Mouse (Mus musculus) cerebellum, adult 18-20 months (tissue): Measurements from ENCODE around the gene Gm13287.
A peak's percentile ranks its signal among the peaks of the same experiment; 100 is the strongest.
"Not testable (repeated sequence)": the region's sequence is repeated elsewhere in the genome, so short reads cannot be mapped to it uniquely, and the experiment has no call there.

Source experiments
- DNase-seq, 2 experiments: peaks; one replicate each; pipeline ENCODE4 v3.0.0; 2021

Gm13287 gene

DNA sequence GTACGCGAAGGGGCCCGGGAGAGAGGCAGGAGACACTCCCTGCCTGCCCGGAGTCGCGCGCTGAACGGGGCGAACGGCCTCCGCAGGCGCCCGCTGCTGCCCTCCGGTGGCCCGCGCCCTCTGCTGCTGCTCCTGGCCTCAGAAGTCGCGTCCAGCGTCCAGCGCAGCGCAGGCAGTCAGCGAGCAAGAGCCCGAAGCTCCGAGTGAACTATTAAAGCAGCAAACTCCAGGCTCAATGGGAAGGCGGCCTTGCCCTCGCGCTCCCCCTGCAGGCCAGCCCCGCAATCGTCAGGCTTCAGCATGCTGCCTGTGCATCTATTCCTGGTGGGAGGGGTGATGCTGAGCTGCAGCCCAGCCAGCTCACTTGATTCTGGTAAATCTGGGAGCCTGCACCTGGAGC is at the start of gene Gm13287:
Gm13287 (plus strand) TSS at position 301 of the 400 bp plus-strand sequence.
- not testable (repeated sequence) for DNase-seq

DNA sequence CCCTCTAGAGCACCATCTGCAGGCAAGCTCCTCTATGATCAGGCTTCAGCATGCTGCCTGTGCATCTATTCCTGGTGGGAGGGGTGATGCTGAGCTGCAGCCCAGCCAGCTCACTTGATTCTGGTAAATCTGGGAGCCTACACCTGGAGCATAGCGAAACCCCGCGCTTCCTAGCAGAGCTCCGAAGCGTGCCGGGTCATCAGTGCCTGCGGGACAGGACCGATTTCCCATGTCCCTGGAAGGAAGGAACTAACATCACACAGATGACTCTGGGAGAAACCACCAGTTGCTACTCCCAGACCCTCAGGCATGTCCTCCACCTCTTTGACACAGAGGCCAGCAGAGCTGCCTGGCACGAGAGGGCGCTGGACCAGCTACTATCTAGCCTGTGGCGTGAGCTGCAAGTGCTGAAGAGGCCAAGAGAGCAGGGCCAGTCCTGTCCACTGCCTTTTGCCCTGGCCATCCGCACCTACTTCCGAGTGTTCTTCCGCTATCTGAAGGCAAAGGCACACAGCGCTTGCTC is 48.2 kb upstream of the Gm13287 start, which contains the start of gene Gm13271:
Gm13271 (plus strand) TSS at position 51 of the 523 bp plus-strand sequence.
- DNase-seq = peak; percentile 69 to 77

DNA sequence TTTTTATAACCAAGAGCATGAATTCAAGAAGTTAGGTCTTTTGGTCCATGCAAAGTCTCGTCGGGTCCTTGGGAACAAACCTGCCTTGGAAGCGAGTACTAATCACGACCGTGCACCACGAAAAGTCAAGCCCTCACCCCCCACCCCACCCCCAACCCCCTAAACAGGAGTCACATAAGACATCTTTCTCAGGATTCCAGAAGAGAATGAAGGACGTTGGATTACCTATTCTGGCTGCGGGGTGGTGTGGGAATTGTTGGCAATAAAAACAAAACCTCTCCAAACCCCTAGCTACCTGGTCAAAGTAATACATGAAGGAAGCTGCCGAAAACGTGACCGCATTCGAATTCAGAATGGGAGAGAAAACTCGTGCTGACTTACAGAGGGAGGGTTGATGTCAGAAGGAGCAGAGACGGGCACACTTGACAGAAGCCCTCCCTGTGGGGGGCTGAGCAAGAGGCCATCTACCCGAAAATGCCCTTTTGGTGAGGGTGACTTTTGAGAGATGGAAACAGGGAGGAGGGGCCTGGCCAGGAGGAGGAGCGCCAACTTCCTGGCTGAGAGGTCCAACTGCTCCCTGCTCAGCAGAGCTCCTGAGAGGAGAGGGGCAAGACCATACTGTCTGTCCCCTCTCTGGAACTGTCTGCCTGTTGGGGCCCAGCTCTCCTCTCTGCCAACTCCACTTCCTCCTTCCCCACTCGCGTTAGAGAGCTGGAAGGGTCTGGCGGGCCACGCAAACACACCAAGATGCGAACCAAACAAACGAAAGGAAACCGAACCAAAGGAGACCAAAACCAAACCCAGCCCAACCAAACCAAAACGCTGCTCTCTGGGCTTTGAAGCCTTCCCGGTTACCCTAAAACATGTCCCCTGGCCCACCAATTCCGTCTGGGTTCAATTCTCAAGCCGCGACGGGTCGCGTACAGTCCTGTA is 46.2 kb upstream of the Gm13287 start:
- peak in 1 of 2 experiments; percentile 27 for DNase-seq

DNA sequence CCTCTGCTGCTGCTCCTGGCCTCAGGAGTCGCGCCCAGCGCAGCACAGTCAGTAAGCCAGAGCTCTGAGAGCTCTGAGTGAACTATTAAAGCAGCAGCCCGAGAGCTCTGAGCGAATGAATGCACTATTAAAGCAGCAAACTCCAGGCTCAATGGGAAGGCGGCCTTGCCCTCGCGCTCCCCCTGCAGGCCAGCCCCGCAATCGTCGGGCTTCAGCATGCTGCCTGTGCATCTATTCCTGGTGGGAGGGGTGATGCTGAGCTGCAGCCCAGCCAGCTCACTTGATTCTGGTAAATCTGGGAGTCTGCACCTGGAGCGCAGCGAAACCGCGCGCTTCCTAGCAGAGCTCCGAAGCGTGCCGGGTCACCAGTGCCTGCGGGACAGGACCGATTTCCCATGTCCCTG is 45.4 kb upstream of the Gm13287 start:
- peak; percentile 87 to 93 for DNase-seq

DNA sequence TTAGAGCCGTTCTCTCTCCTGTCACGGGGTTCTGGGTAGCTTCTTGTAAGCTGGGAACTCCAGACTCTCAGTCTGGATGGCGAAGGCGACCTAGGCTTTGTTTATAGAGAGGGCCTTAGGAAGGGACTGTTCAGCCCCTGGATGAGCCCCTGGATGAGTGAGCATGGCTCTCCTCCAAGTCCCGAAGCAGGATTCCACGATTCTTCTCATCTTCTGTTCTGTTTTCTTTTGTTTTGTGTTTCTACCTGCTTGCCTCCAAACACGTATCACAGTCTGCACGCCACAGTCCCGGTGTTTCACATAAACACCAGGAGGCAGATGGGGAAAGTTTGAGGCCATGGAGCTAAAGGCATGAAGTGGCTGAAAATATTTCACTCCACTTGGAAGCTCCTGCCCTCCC is 44.3 kb upstream of the Gm13287 start:
- not testable (repeated sequence) for DNase-seq

DNA sequence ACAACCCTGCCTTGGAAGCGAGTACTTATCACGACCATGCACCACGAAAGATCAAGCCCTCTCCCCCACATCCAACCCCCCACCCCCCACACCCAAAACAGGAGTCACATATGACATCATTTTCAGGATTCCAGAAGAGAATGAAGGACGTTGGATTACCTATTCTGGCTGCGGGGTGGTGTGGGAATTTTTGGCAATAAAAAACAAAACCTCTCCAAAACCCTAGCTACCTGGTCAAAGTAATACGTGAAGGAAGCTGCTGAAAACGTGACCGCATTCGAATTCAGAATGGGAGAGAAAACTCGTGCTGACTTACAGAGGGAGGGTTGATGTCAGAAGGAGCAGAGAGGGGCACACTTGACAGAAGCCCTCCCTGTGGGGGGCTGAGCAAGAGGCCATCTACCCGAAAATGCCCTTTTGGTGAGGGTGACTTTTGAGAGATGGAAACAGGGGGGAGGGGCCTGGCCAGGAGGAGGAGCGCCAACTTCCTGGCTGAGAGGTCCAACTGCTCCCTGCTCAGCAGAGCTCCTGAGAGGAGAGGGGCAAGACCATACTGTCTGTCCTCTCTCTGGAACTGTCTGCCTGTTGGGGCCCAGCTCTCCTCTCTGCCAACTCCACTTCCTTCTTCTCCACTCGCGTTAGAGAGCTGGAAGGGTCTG is 43.3 kb upstream of the Gm13287 start, which contains the start of gene Gm13283:
Gm13283 (plus strand) TSS at position 510 of the 659 bp plus-strand sequence.
- peak in 1 of 2 experiments; percentile 48 for DNase-seq

DNA sequence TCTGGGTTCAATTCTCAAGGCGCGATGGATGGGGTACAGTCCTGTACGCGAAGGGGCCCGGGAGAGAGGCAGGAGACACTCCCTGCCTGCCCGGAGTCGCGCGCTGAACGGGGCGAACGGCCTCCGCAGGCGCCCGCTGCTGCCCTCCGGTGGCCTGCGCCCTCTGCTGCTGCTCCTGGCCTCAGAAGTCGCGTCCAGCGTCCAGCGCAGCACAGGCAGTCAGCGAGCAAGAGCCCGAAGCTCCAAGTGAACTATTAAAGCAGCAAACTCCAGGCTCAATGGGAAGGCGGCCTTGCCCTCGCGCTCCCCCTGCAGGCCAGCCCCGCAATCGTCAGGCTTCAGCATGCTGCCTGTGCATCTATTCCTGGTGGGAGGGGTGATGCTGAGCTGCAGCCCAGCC is 42.6 kb upstream of the Gm13287 start:
- peak; percentile 73 to 76 for DNase-seq

DNA sequence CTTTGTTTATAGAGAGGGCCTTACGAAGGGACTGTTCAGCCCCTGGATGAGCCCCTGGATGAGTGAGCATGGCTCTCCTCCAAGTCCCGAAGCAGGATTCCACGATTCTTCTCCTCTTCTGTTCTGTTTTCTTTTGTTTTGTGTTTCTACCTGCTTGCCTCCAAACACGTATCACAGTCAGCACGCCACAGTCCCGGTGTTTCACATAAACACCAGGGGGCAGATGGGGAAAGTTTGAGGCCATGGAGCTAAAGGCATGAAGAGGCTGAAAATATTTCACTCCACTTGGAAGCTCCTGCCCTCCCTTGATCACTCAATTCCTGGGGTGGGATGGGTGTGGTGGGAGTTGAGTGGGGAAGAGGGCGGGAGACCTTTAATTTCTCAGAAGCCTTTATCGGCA is 41.3 kb upstream of the Gm13287 start:
- DNase-seq = peak; percentile 65 to 74

DNA sequence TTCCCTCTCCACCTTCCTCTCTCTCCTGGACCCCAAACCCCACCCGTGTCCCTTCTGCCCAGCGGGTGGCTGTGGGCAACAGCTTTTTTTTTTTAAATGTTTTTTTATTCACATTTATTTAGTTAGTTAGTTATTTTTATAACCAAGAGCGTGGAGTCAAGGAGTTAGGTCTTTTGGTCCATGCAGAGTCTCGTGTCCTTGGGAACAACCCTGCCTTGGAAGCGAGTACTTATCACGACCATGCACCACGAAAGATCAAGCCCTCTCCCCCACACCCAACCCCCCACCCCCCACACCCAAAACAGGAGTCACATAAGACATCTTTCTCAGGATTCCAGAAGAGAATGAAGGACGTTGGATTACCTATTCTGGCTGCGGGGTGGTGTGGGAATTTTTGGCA is 40.7 kb upstream of the Gm13287 start:
- peak in 1 of 2 experiments; percentile 33 for DNase-seq

DNA sequence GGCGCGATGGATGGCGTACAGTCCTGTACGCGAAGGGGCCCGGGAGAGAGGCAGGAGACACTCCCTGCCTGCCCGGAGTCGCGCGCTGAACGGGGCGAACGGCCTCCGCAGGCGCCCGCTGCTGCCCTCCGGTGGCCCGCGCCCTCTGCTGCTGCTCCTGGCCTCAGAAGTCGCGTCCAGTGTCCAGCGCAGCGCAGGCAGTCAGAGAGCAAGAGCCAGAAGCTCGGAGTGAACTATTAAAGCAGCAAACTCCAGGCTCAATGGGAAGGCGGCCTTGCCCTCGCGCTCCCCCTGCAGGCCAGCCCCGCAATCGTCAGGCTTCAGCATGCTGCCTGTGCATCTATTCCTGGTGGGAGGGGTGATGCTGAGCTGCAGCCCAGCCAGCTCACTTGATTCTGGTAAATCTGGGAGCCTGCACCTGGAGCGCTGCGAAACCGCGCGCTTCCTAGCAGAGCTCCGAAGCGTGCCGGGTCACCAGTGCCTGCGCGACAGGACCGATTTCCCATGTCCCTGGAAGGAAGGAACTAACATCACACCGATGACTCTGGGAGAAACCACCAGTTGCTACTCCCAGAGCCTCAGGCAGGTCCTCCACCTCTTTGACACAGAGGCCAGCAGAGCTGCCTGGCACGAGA is 39.6 kb upstream of the Gm13287 start:
- DNase-seq = peak; percentile 55 to 60

DNA sequence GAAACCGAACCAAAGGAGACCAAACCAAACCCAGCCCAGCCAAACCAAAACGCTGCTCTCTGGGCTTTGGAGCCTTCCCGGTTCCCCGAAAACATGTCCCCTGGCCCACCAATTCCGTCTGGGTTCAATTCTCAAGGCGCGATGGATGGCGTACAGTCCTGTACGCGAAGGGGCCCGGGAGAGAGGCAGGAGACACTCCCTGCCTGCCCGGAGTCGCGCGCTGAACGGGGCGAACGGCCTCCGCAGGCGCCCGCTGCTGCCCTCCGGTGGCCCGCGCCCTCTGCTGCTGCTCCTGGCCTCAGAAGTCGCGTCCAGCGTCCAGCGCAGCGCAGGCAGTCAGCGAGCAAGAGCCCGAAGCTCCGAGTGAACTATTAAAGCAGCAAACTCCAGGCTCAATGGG is 29.5 kb upstream of the Gm13287 start, which contains the start of gene Gm13290:
Gm13290 (plus strand) TSS at position 301 of the 400 bp plus-strand sequence.
- DNase-seq = not testable (repeated sequence)

DNA sequence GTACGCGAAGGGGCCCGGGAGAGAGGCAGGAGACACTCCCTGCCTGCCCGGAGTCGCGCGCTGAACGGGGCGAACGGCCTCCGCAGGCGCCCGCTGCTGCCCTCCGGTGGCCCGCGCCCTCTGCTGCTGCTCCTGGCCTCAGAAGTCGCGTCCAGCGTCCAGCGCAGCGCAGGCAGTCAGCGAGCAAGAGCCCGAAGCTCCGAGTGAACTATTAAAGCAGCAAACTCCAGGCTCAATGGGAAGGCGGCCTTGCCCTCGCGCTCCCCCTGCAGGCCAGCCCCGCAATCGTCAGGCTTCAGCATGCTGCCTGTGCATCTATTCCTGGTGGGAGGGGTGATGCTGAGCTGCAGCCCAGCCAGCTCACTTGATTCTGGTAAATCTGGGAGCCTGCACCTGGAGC is 26.4 kb upstream of the Gm13287 start, which contains the start of gene Gm13289:
Gm13289 (plus strand) TSS at position 301 of the 400 bp plus-strand sequence.
- DNase-seq = not testable (repeated sequence)

DNA sequence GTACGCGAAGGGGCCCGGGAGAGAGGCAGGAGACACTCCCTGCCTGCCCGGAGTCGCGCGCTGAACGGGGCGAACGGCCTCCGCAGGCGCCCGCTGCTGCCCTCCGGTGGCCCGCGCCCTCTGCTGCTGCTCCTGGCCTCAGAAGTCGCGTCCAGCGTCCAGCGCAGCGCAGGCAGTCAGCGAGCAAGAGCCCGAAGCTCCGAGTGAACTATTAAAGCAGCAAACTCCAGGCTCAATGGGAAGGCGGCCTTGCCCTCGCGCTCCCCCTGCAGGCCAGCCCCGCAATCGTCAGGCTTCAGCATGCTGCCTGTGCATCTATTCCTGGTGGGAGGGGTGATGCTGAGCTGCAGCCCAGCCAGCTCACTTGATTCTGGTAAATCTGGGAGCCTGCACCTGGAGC is 23.5 kb upstream of the Gm13287 start, which contains the start of gene Gm13272:
Gm13272 (plus strand) TSS at position 301 of the 400 bp plus-strand sequence.
- DNase-seq = not testable (repeated sequence)

DNA sequence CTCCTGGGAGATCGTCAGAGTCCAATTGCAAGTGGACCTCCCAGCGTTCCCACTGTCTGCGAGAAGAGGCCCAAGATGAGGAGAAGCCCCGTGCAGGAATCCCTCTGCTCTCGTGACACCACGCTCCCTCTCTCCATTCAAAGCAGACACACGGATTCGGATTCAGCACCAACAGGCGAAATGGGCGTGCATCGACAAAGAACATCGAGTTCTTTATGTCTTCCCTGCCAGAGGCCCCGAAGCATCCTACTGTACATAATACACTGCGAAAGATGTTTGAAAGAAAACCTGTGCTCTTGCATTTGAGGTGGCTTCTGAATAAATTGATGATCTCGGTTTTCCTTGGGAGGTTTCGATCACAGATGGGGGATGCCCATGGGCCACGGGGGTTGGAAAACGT is 22.7 kb upstream of the Gm13287 start:
- peak in 1 of 2 experiments; percentile 20 for DNase-seq

DNA sequence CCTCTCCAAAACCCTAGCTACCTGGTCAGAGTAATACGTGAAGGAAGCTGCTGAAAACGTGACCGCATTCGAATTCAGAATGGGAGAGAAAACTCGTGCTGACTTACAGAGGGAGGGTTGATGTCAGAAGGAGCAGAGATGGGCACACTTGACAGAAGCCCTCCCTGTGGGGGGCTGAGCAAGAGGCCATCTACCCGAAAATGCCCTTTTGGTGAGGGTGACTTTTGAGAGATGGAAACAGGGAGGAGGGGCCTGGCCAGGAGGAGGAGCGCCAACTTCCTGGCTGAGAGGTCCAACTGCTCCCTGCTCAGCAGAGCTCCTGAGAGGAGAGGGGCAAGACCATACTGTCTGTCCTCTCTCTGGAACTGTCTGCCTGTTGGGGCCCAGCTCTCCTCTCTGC is 21.2 kb upstream of the Gm13287 start, which contains the start of gene Ifnz:
Ifnz (plus strand) TSS at position 301 of the 400 bp plus-strand sequence.
- DNase-seq = not testable (repeated sequence)

DNA sequence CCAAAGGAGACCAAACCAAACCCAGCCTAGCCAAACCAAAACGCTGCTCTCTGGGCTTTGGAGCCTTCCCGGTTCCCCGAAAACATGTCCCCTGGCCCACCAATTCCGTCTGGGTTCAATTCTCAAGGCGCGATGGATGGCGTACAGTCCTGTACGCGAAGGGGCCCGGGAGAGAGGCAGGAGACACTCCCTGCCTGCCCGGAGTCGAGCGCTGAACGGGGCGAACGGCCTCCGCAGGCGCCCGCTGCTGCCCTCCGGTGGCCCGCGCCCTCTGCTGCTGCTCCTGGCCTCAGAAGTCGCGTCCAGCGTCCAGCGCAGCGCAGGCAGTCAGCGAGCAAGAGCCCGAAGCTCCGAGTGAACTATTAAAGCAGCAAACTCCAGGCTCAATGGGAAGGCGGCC is 20.7 kb upstream of the Gm13287 start:
- peak in 1 of 2 experiments; percentile 19 for DNase-seq

DNA sequence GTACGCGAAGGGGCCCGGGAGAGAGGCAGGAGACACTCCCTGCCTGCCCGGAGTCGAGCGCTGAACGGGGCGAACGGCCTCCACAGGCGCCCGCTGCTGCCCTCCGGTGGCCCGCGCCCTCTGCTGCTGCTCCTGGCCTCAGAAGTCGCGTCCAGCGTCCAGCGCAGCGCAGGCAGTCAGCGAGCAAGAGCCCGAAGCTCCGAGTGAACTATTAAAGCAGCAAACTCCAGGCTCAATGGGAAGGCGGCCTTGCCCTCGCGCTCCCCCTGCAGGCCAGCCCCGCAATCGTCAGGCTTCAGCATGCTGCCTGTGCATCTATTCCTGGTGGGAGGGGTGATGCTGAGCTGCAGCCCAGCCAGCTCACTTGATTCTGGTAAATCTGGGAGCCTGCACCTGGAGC is 17.6 kb upstream of the Gm13287 start, which contains the start of gene Gm13276:
Gm13276 (plus strand) TSS at position 301 of the 400 bp plus-strand sequence.
- DNase-seq = not testable (repeated sequence)

DNA sequence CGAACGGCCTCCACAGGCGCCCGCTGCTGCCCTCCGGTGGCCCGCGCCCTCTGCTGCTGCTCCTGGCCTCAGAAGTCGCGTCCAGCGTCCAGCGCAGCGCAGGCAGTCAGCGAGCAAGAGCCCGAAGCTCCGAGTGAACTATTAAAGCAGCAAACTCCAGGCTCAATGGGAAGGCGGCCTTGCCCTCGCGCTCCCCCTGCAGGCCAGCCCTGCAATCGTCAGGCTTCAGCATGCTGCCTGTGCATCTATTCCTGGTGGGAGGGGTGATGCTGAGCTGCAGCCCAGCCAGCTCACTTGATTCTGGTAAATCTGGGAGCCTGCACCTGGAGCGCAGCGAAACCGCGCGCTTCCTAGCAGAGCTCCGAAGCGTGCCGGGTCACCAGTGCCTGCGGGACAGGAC is 14.7 kb upstream of the Gm13287 start, which contains the start of gene Gm13277:
Gm13277 (plus strand) TSS at position 231 of the 400 bp plus-strand sequence.
- peak; percentile 75 to 78 for DNase-seq

DNA sequence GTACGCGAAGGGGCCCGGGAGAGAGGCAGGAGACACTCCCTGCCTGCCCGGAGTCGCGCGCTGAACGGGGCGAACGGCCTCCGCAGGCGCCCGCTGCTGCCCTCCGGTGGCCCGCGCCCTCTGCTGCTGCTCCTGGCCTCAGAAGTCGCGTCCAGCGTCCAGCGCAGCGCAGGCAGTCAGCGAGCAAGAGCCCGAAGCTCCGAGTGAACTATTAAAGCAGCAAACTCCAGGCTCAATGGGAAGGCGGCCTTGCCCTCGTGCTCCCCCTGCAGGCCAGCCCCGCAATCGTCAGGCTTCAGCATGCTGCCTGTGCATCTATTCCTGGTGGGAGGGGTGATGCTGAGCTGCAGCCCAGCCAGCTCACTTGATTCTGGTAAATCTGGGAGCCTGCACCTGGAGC is 11.8 kb upstream of the Gm13287 start, which contains the start of gene Gm13278:
Gm13278 (plus strand) TSS at position 301 of the 400 bp plus-strand sequence.
- DNase-seq = not testable (repeated sequence)

DNA sequence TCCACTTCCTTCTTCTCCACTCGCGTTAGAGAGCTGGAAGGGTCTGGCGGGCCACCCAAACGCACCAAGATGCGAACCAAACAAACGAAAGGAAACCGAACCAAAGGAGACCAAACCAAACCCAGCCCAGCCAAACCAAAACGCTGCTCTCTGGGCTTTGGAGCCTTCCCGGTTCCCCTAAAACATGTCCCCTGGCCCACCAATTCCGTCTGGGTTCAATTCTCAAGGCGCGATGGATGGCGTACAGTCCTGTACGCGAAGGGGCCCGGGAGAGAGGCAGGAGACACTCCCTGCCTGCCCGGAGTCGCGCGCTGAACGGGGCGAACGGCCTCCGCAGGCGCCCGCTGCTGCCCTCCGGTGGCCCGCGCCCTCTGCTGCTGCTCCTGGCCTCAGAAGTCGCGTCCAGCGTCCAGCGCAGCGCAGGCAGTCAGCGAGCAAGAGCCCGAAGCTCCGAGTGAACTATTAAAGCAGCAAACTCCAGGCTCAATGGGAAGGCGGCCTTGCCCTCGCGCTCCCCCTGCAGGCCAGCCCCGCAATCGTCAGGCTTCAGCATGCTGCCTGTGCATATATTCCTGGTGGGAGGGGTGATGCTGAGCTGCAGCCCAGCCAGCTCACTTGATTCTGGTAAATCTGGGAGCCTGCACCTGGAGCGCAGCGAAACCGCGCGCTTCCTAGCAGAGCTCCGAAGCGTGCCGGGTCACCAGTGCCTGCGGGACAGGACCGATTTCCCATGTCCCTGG is 8.9 kb upstream of the Gm13287 start, which contains the start of gene Gm13275:
Gm13275 (plus strand) TSS at position 552 of the 740 bp plus-strand sequence.
- peak; percentile 49 to 74 for DNase-seq

DNA sequence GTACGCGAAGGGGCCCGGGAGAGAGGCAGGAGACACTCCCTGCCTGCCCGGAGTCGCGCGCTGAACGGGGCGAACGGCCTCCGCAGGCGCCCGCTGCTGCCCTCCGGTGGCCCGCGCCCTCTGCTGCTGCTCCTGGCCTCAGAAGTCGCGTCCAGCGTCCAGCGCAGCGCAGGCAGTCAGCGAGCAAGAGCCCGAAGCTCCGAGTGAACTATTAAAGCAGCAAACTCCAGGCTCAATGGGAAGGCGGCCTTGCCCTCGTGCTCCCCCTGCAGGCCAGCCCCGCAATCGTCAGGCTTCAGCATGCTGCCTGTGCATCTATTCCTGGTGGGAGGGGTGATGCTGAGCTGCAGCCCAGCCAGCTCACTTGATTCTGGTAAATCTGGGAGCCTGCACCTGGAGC is 6.0 kb upstream of the Gm13287 start, which contains the start of gene Gm13279:
Gm13279 (plus strand) TSS at position 301 of the 400 bp plus-strand sequence.
- DNase-seq = not testable (repeated sequence)
